Mouse (Mus musculus): ENCODE results near the gene Myl6. TPM values are rescaled to one million over a fixed set of nuclear protein-coding genes. Genes with fewer than 3 reads are reported as not detected.

Myl6 gene
- polyA plus RNA-seq (2016; fragmentation: Nextera tagmentation; extraction: Ambion mirVana) = 866 and 958 TPM in 2 replicates

- peak; percentile 98 for DNase-seq (ENCODE audit: low spot score)
- under 1% methylated on average over 45 of the region's 45 CpGs for WGBS
- peaks cover 36% of the 10 kb centered on the region for H3K36me3 ChIP-seq
- peak within 1 kb of the TSS; percentile 95 for H3K27ac ChIP-seq
- peaks cover 58% of the 10 kb centered on the region for H3K4me1 ChIP-seq (replicated peaks)
- H3K9me3 ChIP-seq = no peaks in the 10 kb centered on the region
- peak within 1 kb of the TSS; percentile 74 for H3K4me3 ChIP-seq
- peaks cover 8% of the 10 kb centered on the region for H3K27me3 ChIP-seq (ENCODE audit: insufficient read depth, poor library complexity, severe bottlenecking)
Measured at GRCm38 (mm10) chr10:128493695-128494666, at the start of gene Myl6. Gene Myl6 (minus strand): TSS chr10:128494145.

- H3K27ac ChIP-seq = no peak overlapping the region
- H3K4me3 ChIP-seq = no peak overlapping the region
- H3K27me3 ChIP-seq (ENCODE audit: insufficient read depth, poor library complexity, severe bottlenecking) = no peaks in the 10 kb centered on the region
- no peak for DNase-seq (ENCODE audit: low spot score)
- peaks cover 53% of the 10 kb centered on the region for H3K36me3 ChIP-seq
- 73% methylated on average over 2 of the region's 2 CpGs for WGBS
- peaks cover 30% of the 10 kb centered on the region for H3K4me1 ChIP-seq (replicated peaks)
- H3K9me3 ChIP-seq = no peaks in the 10 kb centered on the region
Measured at GRCm38 (mm10) chr10:128543100-128543499, 49.2 kb upstream of the Myl6 start.

- Histone ChIP-seq H3K36me3 (peaks cover 26% of the 10 kb centered on the region), H3K27ac (no peak overlapping the region), H3K4me3 (no peak overlapping the region), H3K4me1 (replicated peaks) (peaks cover 13% of the 10 kb centered on the region), H3K9me3 (no peaks in the 10 kb centered on the region), H3K27me3 (ENCODE audit: insufficient read depth, poor library complexity, severe bottlenecking) (peaks cover 6% of the 10 kb centered on the region; the same call in 1 of the 2 replicates)
- WGBS = 95% methylated on average over 1 of the region's 1 CpGs
- no peak for DNase-seq (ENCODE audit: low spot score)
Measured at GRCm38 (mm10) chr10:128538340-128538870, 44.5 kb upstream of the Myl6 start.

GRCm38 (mm10) chr10:128536266-128536940 lies 42.5 kb upstream of the Myl6 start:
- Histone ChIP-seq H3K4me3 (peak overlapping the region; percentile 36), H3K4me1 (replicated peaks) (peaks cover 11% of the 10 kb centered on the region; the same call in 1 of the 2 replicates), H3K27me3 (ENCODE audit: insufficient read depth, poor library complexity, severe bottlenecking) (peaks cover 6% of the 10 kb centered on the region; the same call in 1 of the 2 replicates), H3K36me3 (peaks cover 6% of the 10 kb centered on the region), H3K27ac (peak overlapping the region; percentile 20), H3K9me3 (no peaks in the 10 kb centered on the region)
- WGBS = 18% methylated on average over 18 of the region's 18 CpGs
- peak; percentile 88 for DNase-seq (ENCODE audit: low spot score)

GRCm38 (mm10) chr10:128535624-128536265 lies 41.8 kb upstream of the Myl6 start:
- Histone ChIP-seq H3K4me1 (replicated peaks) (peaks cover 11% of the 10 kb centered on the region; the same call in 1 of the 2 replicates), H3K4me3 (peak overlapping the region; percentile 36), H3K27ac (peak overlapping the region; percentile 20), H3K36me3 (no peaks in the 10 kb centered on the region), H3K9me3 (no peaks in the 10 kb centered on the region), H3K27me3 (ENCODE audit: insufficient read depth, poor library complexity, severe bottlenecking) (peaks cover 6% of the 10 kb centered on the region; the same call in 1 of the 2 replicates)
- 71% methylated on average over 4 of the region's 4 CpGs for WGBS
- DNase-seq (ENCODE audit: low spot score) = no peak

GRCm38 (mm10) chr10:128535206-128535605 lies 41.3 kb upstream of the Myl6 start:
- Histone ChIP-seq H3K36me3 (no peaks in the 10 kb centered on the region), H3K9me3 (no peaks in the 10 kb centered on the region), H3K27me3 (ENCODE audit: insufficient read depth, poor library complexity, severe bottlenecking) (peaks cover 6% of the 10 kb centered on the region; the same call in 1 of the 2 replicates), H3K27ac (no peak overlapping the region), H3K4me3 (no peak overlapping the region), H3K4me1 (replicated peaks) (peaks cover 11% of the 10 kb centered on the region; the same call in 1 of the 2 replicates)
- no peak for DNase-seq (ENCODE audit: low spot score)
- WGBS = 79% methylated on average over 2 of the region's 2 CpGs

- H3K9me3 ChIP-seq = no peaks in the 10 kb centered on the region
- peak overlapping the region; percentile 64; the same call in 1 of the 2 replicates for H3K27ac ChIP-seq
- peaks cover 69% of the 10 kb centered on the region for H3K27me3 ChIP-seq (ENCODE audit: insufficient read depth, poor library complexity, severe bottlenecking)
- 0 out of 2 replicates have a peak, but pooled peaks cover 4% of the 10 kb centered on the region for H3K36me3 ChIP-seq
- WGBS = 34% methylated on average over 28 of the region's 28 CpGs
- peaks cover 29% of the 10 kb centered on the region for H3K4me1 ChIP-seq (replicated peaks)
- peak overlapping the region; percentile 92 for H3K4me3 ChIP-seq
- DNase-seq (ENCODE audit: low spot score) = no peak
Measured at GRCm38 (mm10) chr10:128526366-128527356, 32.7 kb upstream of the Myl6 start.

- Histone ChIP-seq H3K27ac (peak within 1 kb of the TSS; percentile 86), H3K4me1 (replicated peaks) (peaks cover 29% of the 10 kb centered on the region), H3K9me3 (no peaks in the 10 kb centered on the region), H3K4me3 (peak within 1 kb of the TSS; percentile 92), H3K27me3 (ENCODE audit: insufficient read depth, poor library complexity, severe bottlenecking) (peaks cover 76% of the 10 kb centered on the region), H3K36me3 (0 out of 2 replicates have a peak, but pooled peaks cover 4% of the 10 kb centered on the region)
- peak; percentile 94 for DNase-seq (ENCODE audit: low spot score)
- WGBS = under 1% methylated on average over 37 of the region's 37 CpGs
Measured at GRCm38 (mm10) chr10:128525671-128526308, 31.8 kb upstream of the Myl6 start, which contains the start of gene Esyt1. Gene Esyt1 (minus strand): TSS chr10:128525871.

- peak overlapping the region; percentile 86 for H3K27ac ChIP-seq
- H3K4me3 ChIP-seq = peak overlapping the region; percentile 92
- H3K9me3 ChIP-seq = no peaks in the 10 kb centered on the region
- under 1% methylated on average over 58 of the region's 58 CpGs for WGBS
- peaks cover 29% of the 10 kb centered on the region for H3K4me1 ChIP-seq (replicated peaks)
- peaks cover 4% of the 10 kb centered on the region; the same call in 1 of the 2 replicates for H3K36me3 ChIP-seq
- DNase-seq (ENCODE audit: low spot score) = peak; percentile 66
- H3K27me3 ChIP-seq (ENCODE audit: insufficient read depth, poor library complexity, severe bottlenecking) = peaks cover 84% of the 10 kb centered on the region
Measured at GRCm38 (mm10) chr10:128524732-128525662, 31.1 kb upstream of the Myl6 start.

GRCm38 (mm10) chr10:128524111-128524731 lies 30.3 kb upstream of the Myl6 start:
- Histone ChIP-seq H3K27me3 (ENCODE audit: insufficient read depth, poor library complexity, severe bottlenecking) (peaks cover 85% of the 10 kb centered on the region), H3K36me3 (peaks cover 11% of the 10 kb centered on the region), H3K4me3 (peak overlapping the region; percentile 92), H3K4me1 (replicated peaks) (peaks cover 29% of the 10 kb centered on the region), H3K9me3 (no peaks in the 10 kb centered on the region), H3K27ac (peak overlapping the region; percentile 86)
- WGBS = 4% methylated on average over 11 of the region's 11 CpGs
- no peak for DNase-seq (ENCODE audit: low spot score)

All from hindbrain, embryonic 10.5 days (tissue).